Mouse (Mus musculus): ENCODE data around the gene Ppm1b.

- TF ChIP-seq CTCF (IDR thresholded peaks at IDR 0.05) (no peak), EP300 (IDR thresholded peaks at IDR 0.05) (no peak)
Measured at GRCm38 (mm10) chr17:84926233-84926632, 30.3 kb upstream of the Ppm1b start.
